Mouse (Mus musculus): ENCODE results near the gene Cep131. TPM values are rescaled to one million over a fixed set of nuclear protein-coding genes. Genes with fewer than 3 reads are reported as not detected.

Cep131 gene
- polyA plus RNA-seq, 1 experiment from 2014 or later, result 52.6 TPM

- no peaks in the 10 kb centered on the region for H3K9me3 ChIP-seq
- H3K27me3 ChIP-seq, result peaks cover 28% of the 10 kb centered on the region
- 79% methylated on average over 4 of the region's 4 CpGs for WGBS
- H3K27ac ChIP-seq (replicated peaks), result no peak overlapping the region
- H3K36me3 ChIP-seq, result 0 out of 2 replicates have a peak, but pooled peaks cover 4% of the 10 kb centered on the region
- ATAC-seq (ENCODE audit: low FRiP score, low read depth), result no peak
- H3K9ac ChIP-seq (replicated peaks), result no peak overlapping the region
- no peak overlapping the region for H3K4me3 ChIP-seq
- H3K4me2 ChIP-seq (replicated peaks), result no peak overlapping the region
- H3K4me1 ChIP-seq, result peaks cover 30% of the 10 kb centered on the region
Observed at GRCm38 (mm10) chr11:120014758-120015157, 71.9 kb downstream of the Cep131 start.

MicroRNAs within 50 kb of the gene (microRNA counts, 519-probe panel; counts per million panel counts)
- microRNA mmu-miR-338-3p (not detected), microRNA mmu-miR-338-5p (not detected)

Small RNAs within 50 kb of the gene (microRNA-seq; reads per million reads assigned to microRNA genes)
- gene Gm25948, result not detected
- not detected for gene Mir3065
- not detected for gene Mir338

Other genes with a start within 250 kb of the Cep131 start
- gene Chmp6, start 173.4 kb downstream of the Cep131 start, polyA plus RNA-seq (2016; fragmentation: Nextera tagmentation; extraction: Ambion mirVana), result 96.1 and 109 TPM in 2 replicates
- gene Baiap2, start 144.1 kb downstream of the Cep131 start, polyA plus RNA-seq (2016; fragmentation: Nextera tagmentation; extraction: Ambion mirVana), result 10.1 and 10.2 TPM in 2 replicates
- gene Aatk, start 39.7 kb downstream of the Cep131 start, polyA plus RNA-seq (2016; fragmentation: Nextera tagmentation; extraction: Ambion mirVana), result 7.7 and 8.8 TPM in 2 replicates
- 20.8 and 22.9 TPM in 2 replicates for gene Tepsin, start 11.9 kb upstream of the Cep131 start, polyA plus RNA-seq (2016; fragmentation: Nextera tagmentation; extraction: Ambion mirVana)
- gene Ndufaf8, start 12.1 kb upstream of the Cep131 start, polyA plus RNA-seq (2016; fragmentation: Nextera tagmentation; extraction: Ambion mirVana), result 56.8 and 57.4 TPM in 2 replicates
- gene Slc38a10, start 64.5 kb upstream of the Cep131 start, polyA plus RNA-seq (2016; fragmentation: Nextera tagmentation; extraction: Ambion mirVana), result 105 and 106 TPM in 2 replicates
- 25.1 and 26.1 TPM in 2 replicates for gene Bahcc1, start 146.1 kb upstream of the Cep131 start, polyA plus RNA-seq (2016; fragmentation: Nextera tagmentation; extraction: Ambion mirVana)

Data from midbrain, embryonic 12.5 days (tissue).